Mouse (Mus musculus) mesoderm, embryonic 11.5 days (tissue): Measurements from ENCODE around the gene Cela3a.

Source experiments
- DNase-seq: peaks from one replicate; pipeline ENCODE4 v3.0.0-alpha.2; 2012; ENCODE audit warnings: low read depth, low spot score

The Cela3a gene

DNA sequence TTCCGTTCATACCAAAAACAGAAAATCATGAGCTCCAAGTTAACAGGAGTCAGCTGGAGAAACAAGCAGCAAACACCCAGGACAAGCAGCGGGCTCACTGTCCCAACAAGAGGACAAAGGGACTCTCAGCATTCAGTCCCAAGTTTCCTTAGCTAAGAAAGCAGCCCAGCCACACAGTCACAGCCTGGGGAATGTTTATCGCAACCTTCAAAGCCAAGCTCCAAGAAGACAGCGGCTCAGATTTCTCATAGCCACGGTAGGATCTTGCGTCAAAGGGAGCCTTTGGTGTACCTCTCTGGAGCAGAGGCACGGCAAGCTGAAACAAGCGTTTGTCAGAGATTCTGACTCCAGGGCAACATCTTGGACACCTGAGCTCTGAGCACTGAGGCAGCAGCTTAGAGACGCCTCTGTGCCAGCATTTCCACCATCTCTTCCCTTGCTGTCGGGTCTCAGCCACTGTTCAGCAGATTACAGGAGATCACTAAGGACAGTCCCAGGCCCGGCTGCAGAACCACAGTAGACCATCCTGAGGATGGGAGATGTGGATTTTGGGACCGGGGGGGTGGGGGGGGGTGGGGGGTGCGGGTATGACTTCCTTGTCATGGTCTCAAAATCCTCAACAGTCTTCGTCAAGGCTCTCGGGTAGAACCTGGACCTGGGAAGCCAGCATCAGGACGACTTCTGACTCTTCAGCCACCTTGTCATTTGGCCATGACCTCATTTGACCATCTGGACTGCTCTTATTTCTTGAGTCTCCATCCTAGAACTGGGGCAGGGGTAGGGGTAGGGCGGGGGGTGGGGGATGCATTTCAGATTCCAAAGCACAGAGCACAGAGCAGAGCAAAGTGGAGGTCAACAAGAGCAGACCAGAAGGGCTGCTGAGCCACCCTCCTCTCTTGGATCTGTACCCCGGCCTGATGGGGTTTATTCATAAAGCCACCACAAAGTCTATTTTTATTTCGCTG, 34.0 kb downstream of the Cela3a start:
- peak; percentile 54 for DNase-seq

DNA sequence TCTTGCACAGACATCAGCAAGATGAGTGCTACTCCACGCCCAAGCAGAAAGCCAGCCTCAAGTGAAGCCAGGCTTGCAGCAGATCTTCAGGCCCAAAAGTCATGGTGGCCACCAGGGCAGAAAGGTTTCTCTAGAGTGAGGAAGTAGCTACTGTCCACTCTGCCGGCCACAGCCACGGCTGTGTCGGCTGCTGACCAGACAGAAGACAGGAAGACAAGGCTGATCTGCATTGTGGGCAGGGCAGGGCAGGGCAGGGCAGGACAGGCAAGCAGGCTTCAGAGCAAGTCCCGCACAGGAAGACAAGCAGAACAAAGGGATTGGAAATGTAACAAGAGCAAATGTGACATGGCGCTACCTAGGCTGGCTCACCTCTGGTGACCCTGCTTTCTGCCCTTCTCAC, 35.9 kb downstream of the Cela3a start:
- DNase-seq = no peak

DNA sequence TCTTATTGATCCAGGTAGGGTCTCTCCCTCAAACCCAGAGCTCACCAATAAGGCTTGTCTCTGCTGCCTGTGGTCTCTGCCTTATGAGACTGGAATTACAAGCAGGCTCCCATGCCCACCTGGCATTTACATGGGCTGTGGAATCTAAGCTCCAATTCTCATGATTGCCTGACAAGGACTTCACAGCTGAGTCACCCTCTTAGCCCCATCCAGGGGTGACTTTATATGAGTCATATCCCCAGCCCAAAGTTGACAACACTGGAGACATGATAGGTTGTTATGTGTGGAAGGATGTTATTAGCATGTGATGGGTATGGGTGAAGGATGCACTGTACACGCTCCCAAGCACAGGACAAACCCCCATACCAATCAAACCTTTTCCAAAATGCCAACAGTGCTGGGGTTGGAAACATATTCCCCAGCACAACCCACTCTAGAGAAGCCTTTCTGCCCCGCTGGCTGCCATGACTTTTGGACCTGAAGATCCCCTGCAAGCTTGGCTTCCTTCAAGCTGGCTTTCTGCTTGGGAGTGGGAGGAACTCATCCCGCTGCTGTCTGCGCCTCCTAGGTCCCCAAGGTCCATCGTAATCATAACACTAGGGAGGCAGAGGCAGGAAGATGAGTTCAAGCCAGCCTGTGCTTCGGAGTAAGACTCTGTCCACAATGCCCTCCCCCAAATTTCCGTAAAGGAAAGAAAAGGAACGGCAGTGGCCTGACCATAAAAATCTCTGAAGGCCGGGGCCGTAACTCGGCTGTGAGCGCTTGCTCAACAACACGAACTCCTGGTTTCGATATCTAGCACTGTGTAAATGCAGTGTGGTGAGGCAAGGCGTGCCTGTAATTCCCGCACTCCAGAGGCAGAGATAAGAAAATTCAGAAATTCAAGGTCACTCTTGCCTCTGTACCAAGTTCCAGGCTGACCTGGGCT, 37.7 kb downstream of the Cela3a start:
- DNase-seq = no peak

DNA sequence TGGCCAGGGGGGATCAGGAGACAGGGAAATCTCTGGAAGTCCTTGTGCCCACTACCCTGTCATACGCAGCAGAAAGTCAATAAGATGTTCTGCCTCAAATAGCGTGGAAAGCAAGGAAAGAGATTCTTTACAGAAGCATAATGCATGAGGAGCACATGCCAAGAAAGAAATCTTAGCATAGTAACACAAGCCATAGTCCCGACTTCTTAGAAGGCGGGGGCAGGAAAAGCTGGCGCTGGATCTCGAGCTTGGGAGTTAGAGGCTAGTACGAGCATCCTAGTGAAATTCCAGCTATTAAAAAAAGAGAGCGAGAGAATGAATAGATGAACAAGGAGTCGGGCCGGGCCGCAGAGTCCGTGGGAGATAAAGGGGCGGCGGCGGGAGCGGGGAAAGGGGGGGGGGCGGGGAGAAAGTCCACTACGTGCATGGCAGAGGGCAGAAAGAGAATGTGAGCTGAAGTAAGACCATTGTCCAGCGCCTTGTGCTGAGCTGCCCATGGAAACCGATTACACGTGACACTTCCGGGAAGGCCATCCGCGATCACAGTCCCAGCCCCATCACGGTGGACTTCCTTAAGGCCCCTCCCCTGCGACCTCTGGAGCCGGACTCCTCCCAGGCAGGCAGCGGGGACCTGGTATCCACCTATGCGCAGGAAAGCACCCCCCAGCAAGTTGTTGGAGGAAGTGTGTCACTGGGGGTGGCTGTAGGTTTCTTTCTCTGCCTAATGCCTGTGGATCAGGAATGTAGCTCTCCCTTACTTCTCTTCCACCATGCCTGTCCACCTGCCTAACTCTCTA, 39.4 kb downstream of the Cela3a start:
- DNase-seq = peak; percentile 35

DNA sequence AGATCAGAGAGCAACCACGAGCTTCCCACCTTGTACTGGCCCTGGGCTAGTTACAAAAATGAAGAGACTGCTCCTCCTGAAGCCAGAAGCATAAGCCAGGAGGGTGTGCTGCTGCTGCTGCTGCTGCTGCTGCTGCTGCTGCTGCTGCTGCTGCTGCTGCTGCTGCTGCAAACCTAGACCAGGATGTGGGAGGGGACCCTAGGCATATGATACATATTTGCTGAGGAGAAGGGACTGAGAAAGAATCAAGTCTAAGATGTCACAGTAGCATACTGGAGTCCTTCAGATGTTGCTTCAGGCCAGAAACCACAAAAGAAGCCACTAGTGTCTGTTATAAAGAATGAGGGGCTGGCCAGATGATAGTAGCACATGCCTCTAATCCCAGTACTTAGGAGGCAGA, 41.4 kb downstream of the Cela3a start:
- no peak for DNase-seq

- no peak for DNase-seq
Observed at GRCm38 (mm10) chr4:137367275-137368088, 42.1 kb downstream of the Cela3a start.

DNA sequence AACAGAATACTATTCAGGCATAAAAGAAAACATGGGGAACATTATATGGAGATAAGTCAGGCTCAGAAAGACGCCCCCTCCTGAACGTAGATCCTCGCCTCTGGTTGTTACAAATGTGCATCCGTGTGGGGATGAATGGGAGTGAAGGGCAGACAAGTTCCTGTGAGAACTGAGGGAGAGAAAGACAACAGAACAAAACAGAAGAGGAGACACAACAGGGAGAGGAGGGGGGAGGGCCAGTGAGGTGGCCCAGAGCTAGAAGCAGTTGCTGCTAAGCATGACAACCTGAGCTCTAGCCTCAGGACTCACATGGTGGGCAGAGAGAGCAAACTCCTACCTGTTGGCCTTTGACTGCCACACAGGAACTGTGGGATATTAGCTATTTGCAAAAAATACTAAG, 43.5 kb downstream of the Cela3a start:
- DNase-seq = no peak

GRCm38 (mm10) chr4:137365356-137366062, 44.1 kb downstream of the Cela3a start:
- DNase-seq = no peak

GRCm38 (mm10) chr4:137364826-137365225, 44.8 kb downstream of the Cela3a start:
- no peak for DNase-seq

GRCm38 (mm10) chr4:137360996-137361395, 48.6 kb downstream of the Cela3a start:
- no peak for DNase-seq

DNA sequence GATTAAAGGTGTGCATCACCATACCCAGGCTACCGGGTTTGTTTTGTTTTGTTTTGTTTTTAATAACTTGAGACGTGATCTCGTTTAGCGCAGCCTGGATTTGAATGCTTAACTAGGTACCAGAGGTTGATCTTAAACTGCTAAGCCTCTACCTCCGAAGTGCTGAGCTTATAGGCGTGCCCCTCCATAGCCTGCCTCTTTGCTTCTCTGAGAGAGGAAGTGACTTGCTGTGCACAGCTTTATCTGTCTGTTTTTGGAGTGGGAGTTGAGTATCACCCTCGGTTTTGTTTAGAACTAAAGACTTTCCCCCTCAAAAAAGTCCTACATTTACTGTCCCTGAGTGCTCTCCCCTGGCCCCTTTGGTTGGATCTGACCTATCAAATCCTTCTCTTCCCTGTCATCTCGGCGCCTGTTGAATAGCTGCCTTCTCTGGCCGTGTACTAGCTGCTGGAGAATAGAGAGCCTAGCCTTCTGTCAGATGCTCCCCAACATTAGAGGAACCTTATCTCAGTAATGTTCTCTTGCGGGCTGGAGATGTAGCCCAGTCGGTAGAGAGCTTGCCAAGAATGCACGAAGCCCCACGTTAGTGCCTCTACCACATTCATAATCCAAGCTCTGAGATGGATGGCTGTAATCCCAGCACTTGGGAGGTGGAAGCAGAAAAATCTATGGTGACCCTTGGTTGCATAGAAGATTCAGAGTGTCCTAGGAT, 51.1 kb downstream of the Cela3a start:
- DNase-seq = no peak

DNA sequence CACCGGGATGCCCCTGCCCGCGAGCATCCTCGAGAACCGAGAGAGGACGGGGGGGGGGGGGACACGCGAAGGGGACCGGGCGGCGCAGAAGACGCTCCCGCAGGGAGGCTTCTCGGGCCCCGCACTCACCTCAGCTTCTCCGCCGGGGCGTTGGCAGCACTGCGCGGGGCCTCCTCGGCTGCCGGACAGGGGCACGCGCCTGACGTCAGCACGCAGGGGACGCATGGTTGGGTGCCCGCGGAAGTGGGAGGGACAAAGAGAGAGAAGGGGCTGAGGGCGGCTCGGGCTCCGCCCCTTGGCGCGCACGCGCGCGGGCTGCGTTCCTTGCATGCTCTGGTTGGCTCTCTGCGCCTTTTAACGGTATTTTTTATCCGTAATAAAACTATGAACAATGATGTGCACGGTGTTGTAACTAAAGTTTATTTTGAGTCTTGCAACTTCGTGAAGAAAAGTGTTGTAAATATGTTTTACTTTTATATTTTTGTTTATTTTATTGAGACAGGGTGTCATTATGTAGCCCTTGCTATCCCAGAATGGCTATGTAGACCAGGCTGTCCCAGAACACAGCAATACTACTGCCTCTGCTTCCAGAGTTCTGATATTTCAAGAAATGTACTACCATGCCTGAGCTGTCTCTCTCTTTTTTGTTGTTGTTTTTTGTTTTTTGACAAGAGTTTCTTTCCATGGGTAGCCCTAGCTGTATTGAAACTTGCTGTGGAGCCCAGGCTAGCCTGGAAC, 51.9 kb downstream of the Cela3a start, which contains the start of gene Cdc42:
Cdc42 (minus strand) TSS at position 204 of the 738 bp plus-strand sequence.
- peak; percentile 97 for DNase-seq

- peak; percentile 59 for DNase-seq
Observed at GRCm38 (mm10) chr4:137356674-137357510, 52.7 kb downstream of the Cela3a start.
